Mouse (Mus musculus) olfactory bulb, adult 2 months (tissue): ENCODE data around the gene Xpo5.

ENCODE experiments used
- CTCF ChIP-seq: fragments of 200-500 bp; IDR thresholded peaks from 2 replicates; pipeline ENCODE4 v1.5.1; 2012; ENCODE audit warnings: low read depth, mild to moderate bottlenecking, low read length, moderate library complexity; ENCODE audit not compliant: insufficient read depth
- POLR2A ChIP-seq: fragments of 200-500 bp; IDR thresholded peaks from 2 replicates; pipeline ENCODE4 v1.6.1; 2012; ENCODE audit warnings: mild to moderate bottlenecking, low read depth, low read length, moderate library complexity; ENCODE audit not compliant: insufficient read depth

GRCm38 (mm10) chr17:46157131-46157530 is 45.5 kb upstream of the Xpo5 start:
- no peak for TF ChIP-seq CTCF
- TF ChIP-seq POLR2A = no peak
